Mouse (Mus musculus) splenic B cell, adult 2 months (primary cell): ENCODE measurements around the gene Rp9.
"Not testable (repeated sequence)": the region's sequence is repeated elsewhere in the genome, so short reads cannot be mapped to it uniquely, and the experiment has no call there.

Experiments used
- DNase-seq: peaks from one replicate; pipeline ENCODE4 v3.0.0-alpha.2; 2011; ENCODE audit warnings: low read depth, low spot score
- H3K27me3 ChIP-seq: 2 replicates; pipeline ENCODE4 v1.6.1; 2012; ENCODE audit warnings: mild to moderate bottlenecking, low read length, moderate library complexity, mixed read lengths; ENCODE audit not compliant: control insufficient read depth, poor library complexity, insufficient read depth, severe bottlenecking
- H3K36me3 ChIP-seq: 2 replicates; pipeline ENCODE4 v1.6.1; 2012; ENCODE audit warnings: mild to moderate bottlenecking, low read length, moderate library complexity, mixed read lengths; ENCODE audit not compliant: control insufficient read depth, poor library complexity, insufficient read depth, severe bottlenecking

Rp9 gene

GRCm38 (mm10) chr9:22476265-22476664, 6.7 kb upstream of the Rp9 start:
- Histone ChIP-seq H3K36me3 (no peaks in the 10 kb centered on the region), H3K27me3 (no peaks in the 10 kb centered on the region)
- peak; percentile 21 for DNase-seq

DNA sequence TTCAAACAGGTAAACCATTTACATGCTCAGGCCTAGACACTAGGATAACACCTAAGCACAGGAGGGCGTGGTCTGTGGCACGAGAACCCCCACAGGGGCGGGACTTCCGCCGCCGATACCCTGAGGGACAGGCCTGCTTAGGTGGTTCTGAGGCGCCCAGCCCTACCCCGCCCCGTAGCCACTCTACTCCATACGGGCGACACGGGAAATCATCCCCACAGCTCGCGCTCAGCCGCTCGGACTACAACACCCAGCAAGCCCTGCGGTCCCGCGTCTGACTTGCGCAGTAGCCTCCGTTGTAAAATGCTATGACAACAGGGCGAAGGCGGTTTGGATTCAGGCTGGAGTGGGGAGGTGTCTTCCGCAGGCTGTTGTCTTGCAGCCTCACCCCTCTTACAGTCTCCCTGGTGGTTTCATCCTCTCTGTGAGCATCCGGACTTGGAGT, 5.9 kb upstream of the Rp9 start, which contains the start of gene Bbs9:
Gene Bbs9, plus strand, starts transcription at position 292 of the 445 bp plus-strand sequence.
- peak; percentile 95 for DNase-seq

DNA sequence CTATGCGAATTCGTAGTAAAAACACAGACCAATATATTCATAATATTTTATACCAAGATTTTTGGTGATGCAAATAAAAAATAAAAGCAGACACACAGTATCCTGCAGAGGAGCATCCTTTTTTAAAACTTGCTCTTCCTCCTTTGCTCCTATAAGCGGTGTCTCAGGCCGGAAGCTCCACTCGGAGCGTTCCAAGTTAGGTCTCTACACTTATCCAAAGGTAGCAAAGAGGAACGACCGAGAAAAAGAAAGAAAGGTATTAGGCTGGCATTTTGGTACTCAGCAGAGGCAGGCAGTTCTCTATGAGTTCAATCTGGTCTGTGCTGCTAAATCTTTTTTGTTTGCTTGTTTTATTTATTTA, 664 bp downstream of the Rp9 start:
- DNase-seq = no peak
- H3K27me3 ChIP-seq = no peaks in the 10 kb centered on the region
- H3K36me3 ChIP-seq = no peaks in the 10 kb centered on the region; the same call in none of the 2 replicates

More for the DNA sequence above, 5.9 kb upstream of the Rp9 start, which contains the start of gene Bbs9:
- H3K27me3 ChIP-seq = no peaks in the 10 kb centered on the region
- no peaks in the 10 kb centered on the region for H3K36me3 ChIP-seq

- Histone ChIP-seq H3K27me3 (no peaks in the 10 kb centered on the region), H3K36me3 (no peaks in the 10 kb centered on the region; the same call in none of the 2 replicates)
- DNase-seq = peak; percentile 89
Observed at GRCm38 (mm10) chr9:22468170-22468898, 1.2 kb downstream of the Rp9 start.

DNA sequence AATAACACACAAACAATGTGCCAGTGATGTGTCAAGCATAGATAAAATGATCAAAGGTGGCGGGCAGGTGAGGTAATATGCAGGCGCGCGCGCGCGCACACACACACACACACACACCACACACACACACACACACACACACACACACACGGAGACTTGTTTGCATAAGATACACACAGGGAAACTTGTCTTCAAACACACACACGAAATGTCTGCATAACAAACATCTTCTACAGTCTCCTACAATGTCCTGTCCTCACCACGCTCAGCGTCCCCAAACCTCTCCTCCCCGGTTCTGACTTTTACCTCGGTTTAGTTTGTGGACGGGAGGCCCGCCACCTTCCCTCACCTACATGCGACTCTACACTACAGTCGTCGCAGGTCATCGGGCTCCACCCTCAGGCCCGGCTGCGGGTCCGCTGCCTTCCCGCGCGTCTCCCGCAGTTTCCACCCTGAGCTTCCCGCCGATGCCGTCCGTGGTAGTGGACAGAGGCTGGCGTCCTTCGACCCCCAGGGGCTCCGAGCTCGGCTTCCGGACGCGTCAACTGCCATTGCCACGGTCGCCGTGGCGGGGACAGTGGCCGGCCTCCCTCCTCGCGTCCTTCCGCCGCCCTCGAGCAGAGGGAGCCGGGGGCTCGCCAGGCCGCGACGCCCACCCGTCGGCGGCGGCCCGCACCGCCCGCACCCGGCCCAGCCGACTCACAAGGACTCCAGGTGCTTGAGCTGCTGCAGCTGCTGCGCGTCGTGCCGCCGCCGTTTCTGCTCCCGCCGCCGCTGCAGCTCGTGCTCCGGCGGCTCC, 2.0 kb downstream of the Rp9 start:
- H3K27me3 ChIP-seq = no peaks in the 10 kb centered on the region
- H3K36me3 ChIP-seq = no peaks in the 10 kb centered on the region; the same call in none of the 2 replicates
- peak; percentile 68 for DNase-seq

DNA sequence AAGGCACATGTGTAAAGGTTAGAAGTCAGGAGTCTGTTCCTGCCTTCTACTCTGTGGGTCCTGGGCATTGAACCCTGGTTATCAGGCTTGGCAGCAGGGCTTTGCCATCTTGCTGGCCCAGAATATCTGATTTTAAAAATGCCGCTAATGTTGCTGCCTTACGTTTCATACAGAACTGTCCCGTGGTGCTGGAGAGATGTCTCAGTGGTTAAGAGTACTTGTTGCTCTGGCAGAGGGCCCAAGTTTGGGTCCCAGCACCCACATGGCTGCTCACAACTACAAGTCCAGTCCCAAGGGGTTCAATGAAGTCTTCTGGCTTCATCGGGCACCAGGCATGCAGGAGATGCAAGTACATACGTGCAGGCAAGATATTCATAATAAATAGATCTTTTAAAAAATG, 3.3 kb downstream of the Rp9 start:
- no peak for DNase-seq
- Histone ChIP-seq H3K36me3 (no peaks in the 10 kb centered on the region; the same call in none of the 2 replicates), H3K27me3 (no peaks in the 10 kb centered on the region)

DNA sequence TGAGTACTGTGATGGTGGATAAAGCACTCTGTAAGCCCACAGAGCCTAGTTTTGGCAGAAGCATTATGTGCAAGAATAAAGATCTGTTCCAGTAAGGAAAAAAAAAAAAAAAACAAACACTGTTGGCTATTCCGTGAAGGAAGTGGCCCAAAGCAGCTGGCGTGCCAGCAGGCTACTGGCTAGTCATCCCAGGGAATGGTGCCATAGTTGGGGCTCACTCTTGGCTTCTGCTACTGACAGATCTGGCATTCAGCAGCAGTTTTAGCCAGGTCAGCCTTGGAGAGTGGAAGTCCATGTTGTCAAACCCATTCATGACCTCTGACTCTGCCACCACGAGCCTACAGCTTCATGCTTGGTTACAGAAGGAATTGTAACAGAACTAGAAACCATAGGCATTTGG, 7.6 kb downstream of the Rp9 start:
- Histone ChIP-seq H3K36me3 (no peaks in the 10 kb centered on the region; the same call in none of the 2 replicates), H3K27me3 (no peaks in the 10 kb centered on the region)
- DNase-seq = no peak

- H3K27me3 ChIP-seq = no peaks in the 10 kb centered on the region
- H3K36me3 ChIP-seq = peaks cover 12% of the 10 kb centered on the region
- peak; percentile 84 for DNase-seq
Observed at GRCm38 (mm10) chr9:22457142-22457835, 12.3 kb downstream of the Rp9 start.

DNA sequence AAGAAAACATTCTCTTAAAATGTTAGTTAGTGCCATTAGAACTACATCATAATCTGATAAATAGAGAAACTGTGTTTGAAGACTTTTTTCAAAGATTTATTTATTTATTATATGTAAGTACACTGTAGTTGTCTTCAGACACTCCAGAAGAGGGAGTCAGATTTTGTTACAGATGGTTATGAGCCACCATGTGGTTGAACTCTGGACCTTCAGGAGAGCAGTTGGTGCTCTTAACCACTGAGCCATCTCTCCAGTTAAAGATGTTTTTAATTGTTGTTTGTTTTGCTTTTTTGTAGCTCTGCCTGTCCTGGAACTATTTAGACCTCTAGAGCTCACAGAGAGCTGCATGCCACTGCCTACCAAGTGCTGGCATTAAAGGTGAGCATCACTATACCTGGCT, 14.5 kb downstream of the Rp9 start:
- H3K27me3 ChIP-seq = no peaks in the 10 kb centered on the region
- H3K36me3 ChIP-seq = peaks cover 23% of the 10 kb centered on the region
- DNase-seq = no peak

- not testable (repeated sequence) for DNase-seq, H3K27me3 ChIP-seq
- peaks cover 23% of the 10 kb centered on the region for H3K36me3 ChIP-seq
Observed at GRCm38 (mm10) chr9:22453990-22454389, 15.6 kb downstream of the Rp9 start, which contains the start of gene Gm17545. Gene Gm17545 (plus strand): TSS chr9:22454290.

DNA sequence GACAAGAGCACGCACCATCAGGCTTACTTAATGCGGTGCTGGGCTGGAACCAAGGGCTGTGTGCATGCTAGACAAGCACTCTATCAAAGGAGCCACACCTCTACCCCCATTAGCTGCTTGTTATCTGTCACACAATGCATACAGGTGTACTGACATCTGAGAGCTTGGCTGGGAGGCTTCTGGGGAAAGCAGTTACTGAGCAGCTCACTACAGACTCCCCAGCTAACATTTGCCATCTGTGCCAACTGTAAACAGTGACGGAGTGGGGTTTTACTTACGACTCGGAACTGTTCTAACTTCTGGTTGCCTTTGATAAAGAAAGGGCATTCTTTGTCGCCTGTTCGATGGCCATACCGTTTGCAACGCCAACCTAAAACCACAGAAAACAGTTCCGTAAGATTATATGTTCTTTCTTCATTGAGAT, 16.0 kb downstream of the Rp9 start:
- Histone ChIP-seq H3K27me3 (no peaks in the 10 kb centered on the region), H3K36me3 (peaks cover 25% of the 10 kb centered on the region)
- DNase-seq = no peak

GRCm38 (mm10) chr9:22452697-22453096, 16.8 kb downstream of the Rp9 start:
- peaks cover 26% of the 10 kb centered on the region for H3K36me3 ChIP-seq
- H3K27me3 ChIP-seq = no peaks in the 10 kb centered on the region
- DNase-seq = no peak

GRCm38 (mm10) chr9:22449209-22449608, 20.3 kb downstream of the Rp9 start:
- no peaks in the 10 kb centered on the region for H3K27me3 ChIP-seq
- DNase-seq = no peak
- peaks cover 18% of the 10 kb centered on the region for H3K36me3 ChIP-seq

DNA sequence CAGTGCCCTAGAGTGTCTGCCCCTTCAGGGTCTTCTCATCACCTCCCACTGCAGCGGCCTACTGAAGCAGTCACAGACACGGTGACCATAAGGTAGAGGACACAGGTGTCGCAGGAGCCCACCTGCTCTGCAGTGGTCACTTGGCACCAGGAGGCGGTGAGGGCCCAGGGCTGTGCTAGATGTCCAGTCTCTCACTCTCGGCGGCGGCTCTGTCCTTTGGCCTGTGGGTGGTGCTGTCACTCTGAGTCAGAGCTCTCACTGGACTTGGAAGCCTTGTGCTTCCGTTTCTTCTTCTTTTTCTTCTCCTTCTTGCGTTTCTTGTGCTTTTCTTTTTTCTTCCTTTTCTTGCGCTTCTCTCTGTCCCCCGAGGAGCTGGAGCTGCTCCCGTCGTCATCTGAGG, 21.1 kb downstream of the Rp9 start:
- Histone ChIP-seq H3K36me3 (peaks cover 17% of the 10 kb centered on the region), H3K27me3 (no peaks in the 10 kb centered on the region)
- no peak for DNase-seq
